Mouse (Mus musculus): ENCODE data around the gene Sh3bp4.
A peak's percentile ranks its signal among the peaks of the same experiment; 100 is the strongest.

Sh3bp4 gene

DNA sequence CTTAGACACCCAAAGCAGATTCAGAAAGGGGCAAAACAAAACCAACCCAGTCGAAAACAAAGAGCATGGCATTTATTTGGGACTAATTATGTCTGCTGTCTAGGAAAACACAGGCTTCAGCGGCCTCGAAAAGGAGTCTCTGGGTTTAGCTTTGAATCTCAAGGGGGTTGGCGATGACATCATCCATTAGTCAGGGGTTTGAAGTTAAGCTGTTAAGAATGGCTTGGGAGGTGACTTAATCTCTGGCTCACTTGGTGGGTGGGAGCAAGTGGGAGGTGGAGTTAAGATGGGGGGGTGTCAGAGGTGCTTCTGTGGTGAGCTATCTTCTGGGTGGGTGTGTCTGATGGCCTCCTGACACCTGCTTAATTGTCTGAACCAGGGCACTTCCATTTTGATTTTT lies 117.9 kb downstream of the Sh3bp4 start:
- DNase-seq, result no peak

DNA sequence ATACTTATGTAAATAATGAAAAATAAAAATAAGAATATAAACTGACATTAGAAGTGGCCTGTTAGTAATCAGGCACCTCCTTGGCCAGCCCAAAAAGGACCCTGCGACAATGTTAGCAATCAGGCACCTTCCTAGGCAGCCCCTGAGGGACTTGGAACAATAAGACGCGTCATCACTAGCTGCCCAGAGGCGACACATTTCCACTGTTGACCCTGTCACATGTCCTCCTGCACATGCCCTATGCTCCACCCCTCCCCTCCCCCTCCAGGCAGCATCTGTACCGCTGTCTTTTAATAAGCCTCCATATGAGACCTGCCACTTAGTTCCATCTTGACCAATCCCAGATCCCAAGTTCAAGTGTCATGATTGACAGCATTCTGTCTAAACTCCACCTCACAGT lies 119.0 kb downstream of the Sh3bp4 start:
- DNase-seq, result no peak

- no peak for DNase-seq
These were observed 120.4 kb downstream of the Sh3bp4 start for GRCm38 (mm10) chr1:89190621-89191020.

- DNase-seq, result peak; percentile 40 to 58
These were observed 121.0 kb downstream of the Sh3bp4 start for GRCm38 (mm10) chr1:89191127-89191740.

DNA sequence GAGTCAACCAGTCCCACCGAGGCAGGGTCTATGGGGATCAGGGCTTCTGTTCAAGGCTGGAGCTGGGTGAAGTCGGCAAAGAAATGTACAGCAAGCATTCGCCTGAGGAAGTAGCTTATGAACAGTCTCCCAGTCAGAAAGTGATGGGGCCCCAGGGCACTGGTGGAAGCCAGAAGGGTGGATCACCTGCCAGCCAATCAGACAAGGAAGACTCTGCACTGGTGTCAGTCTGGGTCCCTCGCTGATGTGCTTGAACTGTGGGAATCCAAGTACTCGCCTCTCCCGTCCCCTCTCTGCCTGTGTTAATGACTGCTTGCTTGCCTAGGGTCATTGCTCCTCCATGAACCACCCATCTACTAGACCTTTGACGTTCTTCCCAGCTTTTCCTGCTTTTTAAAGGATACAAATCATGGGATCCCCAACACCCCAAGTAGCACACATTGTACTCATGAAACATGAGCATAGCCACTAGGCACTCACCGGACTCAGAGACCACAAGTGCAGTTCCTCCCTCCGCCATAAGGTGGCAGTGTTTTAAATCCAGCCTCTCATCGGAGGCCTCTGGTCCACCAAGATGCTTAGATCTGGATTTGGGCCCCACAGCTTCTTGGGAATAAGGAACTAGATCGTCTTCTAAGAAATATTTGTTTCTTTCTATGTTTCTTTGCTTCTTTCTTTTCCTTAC lies 122.5 kb downstream of the Sh3bp4 start:
- peak; percentile 14 to 26 for DNase-seq

DNA sequence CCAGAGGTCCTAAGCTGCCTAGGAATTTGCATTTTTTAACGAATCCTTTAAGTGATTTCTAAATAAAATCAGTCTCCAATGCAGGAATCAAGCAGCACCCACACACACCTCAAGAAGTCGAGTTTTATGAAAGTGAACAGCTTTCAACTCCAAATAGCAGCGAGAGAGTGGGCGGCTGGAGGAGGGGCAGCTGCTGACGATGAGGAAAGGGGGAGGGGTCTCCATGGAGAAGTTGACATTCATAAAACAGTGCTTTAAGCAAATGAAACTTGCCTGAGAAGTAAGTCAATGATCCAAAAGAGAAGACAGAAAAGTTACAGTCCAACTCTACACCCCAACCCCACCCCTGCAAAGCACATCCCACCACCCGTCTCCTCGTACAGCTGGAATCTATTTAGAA lies 123.4 kb downstream of the Sh3bp4 start:
- DNase-seq, result no peak

GRCm38 (mm10) chr1:89195827-89196712 lies 125.9 kb downstream of the Sh3bp4 start:
- DNase-seq, result peak; percentile 31 to 32
